Mouse (Mus musculus): ENCODE measurements around the gene Madd. TPM values are rescaled to one million over a fixed set of nuclear protein-coding genes. Genes with fewer than 3 reads are reported as not detected.

Gene Madd
- polyA plus RNA-seq, 1 experiment from 2014 or later = 34.1 TPM

DNA sequence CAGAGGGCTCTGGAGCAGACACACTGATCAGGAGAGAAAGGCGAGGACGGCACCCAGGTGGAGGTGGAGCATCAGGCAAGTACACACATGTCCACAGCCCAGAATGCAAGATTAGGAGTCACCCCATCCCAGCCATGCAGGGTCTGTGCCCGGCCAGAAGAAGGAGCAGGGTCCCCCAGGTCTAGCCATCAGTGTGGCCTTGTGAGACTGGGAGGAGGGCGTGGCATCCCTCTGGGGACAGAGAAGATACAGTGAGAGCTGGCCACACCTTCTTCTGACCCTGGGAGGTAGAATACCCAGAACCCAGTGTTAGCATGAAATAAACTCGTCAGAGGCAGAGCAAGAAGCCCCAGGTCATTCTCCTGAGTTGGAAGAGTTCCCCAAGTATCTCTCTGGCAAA lies 44.3 kb downstream of the Madd start:
- WGBS = 78% methylated on average over 5 of the region's 5 CpGs
- Histone ChIP-seq H3K27ac (no peak overlapping the region), H3K36me3 (ENCODE audit: poor library complexity, severe bottlenecking) (peaks cover 82% of the 10 kb centered on the region), H3K27me3 (no peaks in the 10 kb centered on the region), H3K4me2 (no peak overlapping the region), H3K9ac (no peak overlapping the region), H3K4me1 (no peaks in the 10 kb centered on the region), H3K4me3 (no peak overlapping the region), H3K9me3 (replicated peaks) (no peaks in the 10 kb centered on the region)
- ATAC-seq = no peak

DNA sequence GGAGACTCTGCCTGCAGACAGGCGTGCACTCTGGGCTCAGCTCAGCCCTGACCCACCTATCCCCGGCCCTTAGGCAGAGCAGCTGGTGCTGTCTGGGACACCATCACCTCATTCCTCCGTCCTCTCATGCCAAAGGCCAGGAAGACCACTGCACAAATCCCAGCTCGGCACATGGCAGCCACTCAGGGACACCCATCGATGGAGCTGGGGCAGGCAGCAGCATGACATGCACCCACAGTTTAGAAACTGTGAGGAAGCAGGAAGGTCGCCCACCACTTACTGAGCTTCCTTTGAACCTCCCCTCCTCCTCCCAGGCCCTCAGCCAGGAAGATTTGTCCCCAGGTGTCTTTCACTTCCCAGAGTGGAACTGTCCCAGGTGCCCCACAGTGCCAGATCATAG lies 46.2 kb downstream of the Madd start:
- Histone ChIP-seq H3K9ac (no peak overlapping the region), H3K4me3 (no peak overlapping the region), H3K4me2 (no peak overlapping the region), H3K4me1 (no peaks in the 10 kb centered on the region), H3K27ac (no peak overlapping the region), H3K36me3 (ENCODE audit: poor library complexity, severe bottlenecking) (peaks cover 63% of the 10 kb centered on the region), H3K27me3 (no peaks in the 10 kb centered on the region), H3K9me3 (replicated peaks) (no peaks in the 10 kb centered on the region)
- ATAC-seq = no peak
- 94% methylated on average over 6 of the region's 6 CpGs for WGBS

DNA sequence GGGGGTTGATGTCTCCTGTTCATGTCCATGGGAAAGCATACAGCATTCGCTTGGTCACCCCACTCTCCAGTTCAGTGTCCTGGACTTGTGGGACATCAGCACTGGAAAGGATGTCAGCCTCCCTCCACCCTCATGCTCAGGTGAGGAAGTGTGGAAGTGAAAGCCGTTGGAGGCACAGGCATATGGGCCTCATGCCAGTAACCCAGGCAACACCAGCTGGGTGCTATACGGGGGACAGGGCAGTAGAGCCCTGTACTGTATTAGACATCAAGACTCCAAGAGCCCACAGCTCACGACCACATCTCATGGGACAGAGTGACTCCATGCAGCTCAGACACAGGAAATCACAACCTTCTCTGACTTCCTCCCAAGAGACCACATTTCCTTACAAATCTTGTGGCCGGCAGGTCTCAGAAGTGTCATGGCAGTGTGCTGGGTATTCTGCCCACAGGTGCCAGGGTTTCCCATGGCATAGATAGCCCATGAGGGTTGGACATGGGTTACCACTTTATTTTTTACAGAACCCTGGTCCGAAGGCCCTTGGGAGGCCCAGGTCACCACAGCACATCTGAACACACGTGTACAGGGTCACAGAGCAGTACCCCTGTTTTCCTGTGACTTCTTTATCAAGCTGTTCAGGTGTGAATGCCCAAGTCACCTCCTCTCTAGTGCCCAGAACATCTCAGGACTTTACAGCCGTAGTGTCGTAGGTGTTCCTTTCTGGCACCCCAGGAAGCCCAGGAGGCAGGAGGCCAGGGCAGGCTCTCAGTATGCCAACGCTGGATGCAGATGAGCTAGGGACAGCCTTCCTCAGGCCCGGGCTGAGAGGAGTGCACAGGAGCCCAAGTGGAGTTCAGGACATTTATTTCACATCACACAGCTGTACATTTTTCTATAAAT lies 46.9 kb downstream of the Madd start:
- ATAC-seq = no peak
- 90% methylated on average over 11 of the region's 11 CpGs for WGBS

DNA sequence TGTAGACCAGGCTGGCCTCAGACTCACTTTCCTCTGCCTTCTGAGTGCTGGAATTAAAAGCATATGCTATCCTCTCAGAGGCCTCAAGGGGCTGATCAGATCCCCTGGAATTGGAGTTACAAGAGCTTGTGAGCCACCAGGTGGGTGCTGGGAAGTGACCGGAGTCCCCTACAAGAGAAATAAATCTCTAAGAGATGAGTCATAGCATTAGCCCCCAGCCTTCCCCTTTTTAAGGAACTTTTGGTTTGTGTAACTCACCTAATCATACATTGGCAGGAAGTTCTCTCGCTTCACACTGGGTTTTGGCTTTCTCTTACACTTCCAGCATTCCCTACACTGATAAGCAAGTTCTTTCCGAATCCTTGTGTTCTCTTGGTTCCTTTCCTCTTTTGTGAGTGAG lies 51.6 kb downstream of the Madd start:
- H3K9me3 ChIP-seq (replicated peaks) = no peaks in the 10 kb centered on the region
- ATAC-seq = no peak
- H3K9ac ChIP-seq = no peak overlapping the region
- H3K27ac ChIP-seq = no peak overlapping the region
- no peak overlapping the region for H3K4me2 ChIP-seq
- H3K36me3 ChIP-seq (ENCODE audit: poor library complexity, severe bottlenecking) = peaks cover 10% of the 10 kb centered on the region
- no peak overlapping the region for H3K4me3 ChIP-seq
- H3K4me1 ChIP-seq = no peaks in the 10 kb centered on the region
- 88% methylated on average over 3 of the region's 3 CpGs for WGBS
- H3K27me3 ChIP-seq = no peaks in the 10 kb centered on the region

More for the DNA sequence above, 46.9 kb downstream of the Madd start:
- H3K4me2 ChIP-seq = no peak overlapping the region
- no peak overlapping the region for H3K4me3 ChIP-seq
- no peaks in the 10 kb centered on the region for H3K4me1 ChIP-seq
- no peak overlapping the region for H3K9ac ChIP-seq
- peaks cover 56% of the 10 kb centered on the region for H3K36me3 ChIP-seq (ENCODE audit: poor library complexity, severe bottlenecking)
- H3K27me3 ChIP-seq = no peaks in the 10 kb centered on the region
- no peak overlapping the region for H3K27ac ChIP-seq
- H3K9me3 ChIP-seq (replicated peaks) = no peaks in the 10 kb centered on the region

DNA sequence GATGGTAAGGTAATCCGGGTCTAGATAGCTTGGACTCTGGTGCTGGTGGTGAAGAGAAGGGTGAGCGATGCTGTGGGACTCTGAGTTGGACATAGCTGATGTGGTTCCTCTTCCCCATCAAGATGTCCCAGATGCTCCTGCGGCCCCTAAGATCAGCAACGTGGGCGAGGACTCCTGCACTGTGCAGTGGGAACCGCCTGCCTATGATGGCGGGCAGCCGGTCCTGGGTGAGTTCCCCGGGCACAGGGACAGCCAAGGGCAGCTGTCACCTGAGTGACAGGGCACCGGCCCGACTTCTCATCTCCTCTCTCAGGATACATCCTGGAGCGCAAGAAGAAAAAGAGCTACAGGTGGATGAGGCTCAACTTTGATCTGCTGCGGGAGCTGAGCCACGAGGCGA lies 52.4 kb downstream of the Madd start:
- Histone ChIP-seq H3K4me1 (no peaks in the 10 kb centered on the region), H3K4me2 (no peak overlapping the region), H3K9me3 (replicated peaks) (no peaks in the 10 kb centered on the region), H3K27ac (no peak overlapping the region), H3K36me3 (ENCODE audit: poor library complexity, severe bottlenecking) (peaks cover 2% of the 10 kb centered on the region; the same call in 1 of the 2 replicates), H3K9ac (no peak overlapping the region), H3K27me3 (no peaks in the 10 kb centered on the region), H3K4me3 (no peak overlapping the region)
- WGBS = 93% methylated on average over 15 of the region's 15 CpGs
- ATAC-seq = no peak

DNA sequence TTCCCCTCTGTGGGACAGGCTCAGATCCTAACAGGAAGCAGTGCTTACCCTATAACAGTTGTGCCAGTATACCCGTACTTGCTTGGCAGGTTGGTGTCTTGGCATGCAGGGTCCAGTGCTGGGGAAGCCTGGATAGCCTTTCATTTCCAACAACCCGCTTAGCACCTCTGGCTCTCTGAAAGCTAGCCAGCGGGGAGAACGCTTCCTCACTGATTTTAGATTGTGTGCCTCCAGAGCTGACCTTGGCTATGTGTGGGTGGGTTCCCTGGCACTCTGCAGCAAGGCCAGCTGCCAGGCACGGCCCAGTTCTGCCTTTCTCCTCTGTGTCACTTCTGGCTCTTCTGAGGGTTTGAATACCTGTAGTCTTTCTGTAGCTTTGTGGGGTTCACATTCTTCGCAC lies 53.5 kb downstream of the Madd start:
- H3K27ac ChIP-seq = no peak overlapping the region
- no peak overlapping the region for H3K4me2 ChIP-seq
- no peak overlapping the region for H3K4me3 ChIP-seq
- no peaks in the 10 kb centered on the region for H3K27me3 ChIP-seq
- no peaks in the 10 kb centered on the region for H3K4me1 ChIP-seq
- H3K9ac ChIP-seq = no peak overlapping the region
- no peaks in the 10 kb centered on the region for H3K9me3 ChIP-seq (replicated peaks)
- 93% methylated on average over 6 of the region's 6 CpGs for WGBS
- H3K36me3 ChIP-seq (ENCODE audit: poor library complexity, severe bottlenecking) = no peaks in the 10 kb centered on the region
- ATAC-seq = no peak

DNA sequence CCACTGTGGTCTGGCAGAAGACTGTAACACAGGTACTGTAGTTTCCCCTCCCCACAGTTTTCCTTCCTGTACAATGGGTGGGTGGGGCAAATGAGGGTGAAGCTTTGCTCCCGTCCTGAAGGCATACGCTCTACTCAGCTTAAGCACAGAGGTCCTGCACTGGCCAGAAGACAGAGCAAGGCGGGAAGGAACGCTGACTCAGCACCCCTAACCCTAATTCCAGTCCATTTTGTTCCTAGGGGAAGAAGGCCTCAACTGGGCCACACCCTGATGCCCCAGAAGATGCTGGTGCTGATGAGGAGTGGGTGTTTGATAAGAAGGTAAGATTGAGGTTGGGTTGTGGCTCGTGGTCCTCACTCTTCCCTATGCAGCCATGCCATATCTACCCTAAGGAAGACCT lies 54.9 kb downstream of the Madd start:
- H3K36me3 ChIP-seq (ENCODE audit: poor library complexity, severe bottlenecking) = no peaks in the 10 kb centered on the region
- no peak overlapping the region for H3K27ac ChIP-seq
- no peak overlapping the region for H3K9ac ChIP-seq
- no peaks in the 10 kb centered on the region for H3K9me3 ChIP-seq (replicated peaks)
- no peaks in the 10 kb centered on the region for H3K4me1 ChIP-seq
- no peak overlapping the region for H3K4me3 ChIP-seq
- no peak for ATAC-seq
- no peak overlapping the region for H3K4me2 ChIP-seq
- WGBS = 79% methylated on average over 5 of the region's 5 CpGs
- H3K27me3 ChIP-seq = no peaks in the 10 kb centered on the region

DNA sequence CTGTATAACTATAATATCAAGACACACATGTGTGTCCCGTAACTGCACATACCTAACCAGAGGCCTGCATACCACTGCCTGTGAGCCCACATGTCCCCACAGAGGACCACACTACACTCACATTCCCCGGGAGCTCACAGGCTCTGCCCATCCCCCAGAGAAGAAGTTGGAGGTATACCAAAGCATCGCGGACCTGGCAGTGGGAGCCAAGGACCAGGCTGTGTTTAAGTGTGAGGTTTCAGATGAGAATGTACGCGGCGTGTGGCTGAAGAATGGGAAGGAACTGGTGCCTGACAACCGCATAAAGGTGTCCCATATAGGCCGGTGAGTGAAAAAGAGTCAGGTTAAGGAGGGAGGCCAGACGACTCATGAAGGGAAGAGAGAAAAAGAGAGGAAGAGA lies 58.5 kb downstream of the Madd start:
- H3K9ac ChIP-seq = no peak overlapping the region
- no peak for ATAC-seq
- no peaks in the 10 kb centered on the region for H3K9me3 ChIP-seq (replicated peaks)
- WGBS = 88% methylated on average over 10 of the region's 10 CpGs
- no peak overlapping the region for H3K27ac ChIP-seq
- H3K4me1 ChIP-seq = no peaks in the 10 kb centered on the region
- no peak overlapping the region for H3K4me2 ChIP-seq
- no peaks in the 10 kb centered on the region for H3K36me3 ChIP-seq (ENCODE audit: poor library complexity, severe bottlenecking)
- H3K4me3 ChIP-seq = no peak overlapping the region
- 0 out of 2 replicates have a peak, but pooled peaks cover 3% of the 10 kb centered on the region for H3K27me3 ChIP-seq

DNA sequence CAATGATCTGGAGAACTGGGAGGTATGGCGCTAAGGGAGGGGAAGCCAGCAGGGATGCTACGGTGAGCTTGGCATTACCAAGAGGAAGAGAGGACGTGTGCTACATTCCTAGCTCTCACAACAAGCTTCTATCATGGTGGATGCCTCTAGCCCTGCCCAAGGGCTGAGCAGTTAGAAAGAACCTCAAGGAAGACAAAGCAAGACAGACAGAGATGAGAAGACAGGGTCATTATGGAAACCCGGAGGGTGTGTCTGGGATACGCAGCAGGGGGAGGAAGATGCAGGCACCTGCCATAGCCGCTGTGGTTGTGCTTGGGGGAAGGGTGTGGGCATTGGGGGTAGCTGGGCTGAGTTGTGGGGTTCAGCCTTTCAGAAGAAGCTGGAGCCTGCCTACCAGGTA lies 60.1 kb downstream of the Madd start:
- H3K4me3 ChIP-seq = no peak overlapping the region
- WGBS = 82% methylated on average over 6 of the region's 6 CpGs
- no peak overlapping the region for H3K4me2 ChIP-seq
- no peak overlapping the region for H3K9ac ChIP-seq
- no peaks in the 10 kb centered on the region for H3K4me1 ChIP-seq
- H3K27ac ChIP-seq = no peak overlapping the region
- no peaks in the 10 kb centered on the region for H3K36me3 ChIP-seq (ENCODE audit: poor library complexity, severe bottlenecking)
- no peaks in the 10 kb centered on the region for H3K9me3 ChIP-seq (replicated peaks)
- no peak for ATAC-seq
- H3K27me3 ChIP-seq = 0 out of 2 replicates have a peak, but pooled peaks cover 4% of the 10 kb centered on the region

DNA sequence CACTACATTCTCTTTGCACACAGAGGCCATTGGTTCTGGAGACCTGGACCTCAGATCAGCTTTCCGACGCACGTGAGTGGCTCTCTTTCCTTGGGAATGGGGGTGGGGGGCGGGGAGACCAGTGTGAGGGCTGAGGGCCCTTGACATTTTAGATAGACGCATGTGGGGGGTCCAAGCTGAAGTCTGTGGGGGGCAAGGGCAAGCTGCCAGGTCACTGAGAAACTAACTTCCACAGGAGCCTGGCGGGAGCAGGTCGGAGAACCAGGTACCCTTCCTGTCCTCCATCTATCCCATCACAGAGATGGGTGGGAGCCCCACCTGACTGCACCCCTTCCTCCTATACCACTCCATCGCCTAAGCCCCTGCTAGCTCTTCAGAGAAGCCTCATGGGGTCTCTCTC lies 62.1 kb downstream of the Madd start:
- no peaks in the 10 kb centered on the region for H3K9me3 ChIP-seq (replicated peaks)
- H3K9ac ChIP-seq = no peak overlapping the region
- H3K4me3 ChIP-seq = no peak overlapping the region
- H3K27me3 ChIP-seq = 0 out of 2 replicates have a peak, but pooled peaks cover 7% of the 10 kb centered on the region
- H3K4me2 ChIP-seq = no peak overlapping the region
- H3K36me3 ChIP-seq (ENCODE audit: poor library complexity, severe bottlenecking) = no peaks in the 10 kb centered on the region
- H3K4me1 ChIP-seq = no peaks in the 10 kb centered on the region
- no peak overlapping the region for H3K27ac ChIP-seq
- 69% methylated on average over 8 of the region's 8 CpGs for WGBS
- ATAC-seq = no peak

DNA sequence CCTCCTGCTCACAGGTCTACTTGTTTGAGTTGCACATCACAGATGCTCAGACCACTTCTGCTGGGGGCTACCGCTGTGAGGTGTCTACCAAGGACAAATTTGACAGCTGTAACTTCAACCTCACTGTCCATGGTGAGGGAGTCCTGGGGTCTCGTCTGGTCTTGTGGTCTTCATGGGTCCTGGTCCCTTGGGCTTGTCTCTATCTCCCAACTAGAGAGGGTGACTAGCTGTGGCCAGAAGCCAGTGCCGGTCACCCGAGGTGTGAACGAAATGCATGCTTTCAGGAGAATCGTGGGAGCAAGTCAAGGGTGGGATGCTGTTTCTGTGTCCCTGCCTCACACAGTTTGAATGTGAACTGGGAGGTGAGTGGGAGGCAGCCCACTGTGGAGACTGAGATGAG lies 62.6 kb downstream of the Madd start:
- Histone ChIP-seq H3K9me3 (replicated peaks) (no peaks in the 10 kb centered on the region), H3K4me1 (no peaks in the 10 kb centered on the region), H3K27ac (no peak overlapping the region), H3K36me3 (ENCODE audit: poor library complexity, severe bottlenecking) (no peaks in the 10 kb centered on the region), H3K4me3 (no peak overlapping the region), H3K9ac (no peak overlapping the region), H3K27me3 (peaks cover 9% of the 10 kb centered on the region; the same call in 1 of the 2 replicates), H3K4me2 (no peak overlapping the region)
- 91% methylated on average over 6 of the region's 6 CpGs for WGBS
- no peak for ATAC-seq

DNA sequence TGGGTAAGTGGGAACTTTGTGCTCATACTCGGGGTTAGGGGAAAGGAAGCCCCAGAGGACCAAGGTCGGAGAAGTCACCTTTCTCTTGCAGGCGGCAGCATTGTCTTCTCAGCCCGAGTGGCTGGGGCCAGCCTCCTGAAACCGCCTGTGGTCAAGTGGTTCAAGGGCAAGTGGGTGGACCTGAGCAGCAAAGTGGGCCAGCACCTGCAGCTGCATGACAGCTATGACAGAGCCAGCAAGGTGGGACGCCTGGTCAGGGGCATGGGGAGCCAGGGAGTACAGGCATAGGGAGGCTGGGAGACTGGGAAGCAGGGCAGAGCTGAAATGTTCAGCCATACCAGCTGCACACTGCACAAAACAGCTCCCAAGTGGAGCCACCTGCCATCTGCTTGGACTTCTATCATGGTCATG lies 63.4 kb downstream of the Madd start:
- no peak overlapping the region for H3K9ac ChIP-seq

More for the DNA sequence above, 63.4 kb downstream of the Madd start:
- peaks cover 3% of the 10 kb centered on the region; the same call in 1 of the 2 replicates for H3K4me1 ChIP-seq
- WGBS = 77% methylated on average over 6 of the region's 6 CpGs
- peaks cover 15% of the 10 kb centered on the region; the same call in 1 of the 2 replicates for H3K27me3 ChIP-seq
- H3K9me3 ChIP-seq (replicated peaks) = no peaks in the 10 kb centered on the region
- no peak for ATAC-seq
- H3K27ac ChIP-seq = no peak overlapping the region
- H3K4me3 ChIP-seq = no peak overlapping the region
- no peaks in the 10 kb centered on the region for H3K36me3 ChIP-seq (ENCODE audit: poor library complexity, severe bottlenecking)
- no peak overlapping the region for H3K4me2 ChIP-seq
